Mouse (Mus musculus) spleen, adult 2 months (tissue): Measurements from ENCODE around the gene Gnb1l.

Source experiments
- CTCF ChIP-seq: fragments of 200-500 bp; IDR thresholded peaks from 2 replicates; pipeline ENCODE4 v1.5.1; 2011; ENCODE audit warnings: mild to moderate bottlenecking, inconsistent platforms; ENCODE audit not compliant: insufficient read depth, insufficient read length, insufficient replicate concordance; ENCODE audit errors: extremely low read depth
- POLR2A ChIP-seq: fragments of 200-500 bp; IDR thresholded peaks from 2 replicates; pipeline ENCODE4 v1.6.1; 2011; ENCODE audit warnings: low read depth, low read length, inconsistent platforms

- TF ChIP-seq POLR2A (no peak), CTCF (no peak)
Observed at GRCm38 (mm10) chr16:18608226-18608625, 109.7 kb downstream of the Gnb1l start.
